Mouse (Mus musculus) hindbrain, embryonic 10.5 days (tissue): ENCODE results near the gene Tsc1. TPM values are rescaled to one million over a fixed set of nuclear protein-coding genes. Genes with fewer than 3 reads are reported as not detected.
A peak's percentile ranks its signal among the peaks of the same experiment; 100 is the strongest.

Experiments used
- DNase-seq: peaks from one replicate; pipeline ENCODE4 v3.0.0-alpha.2; 2017; ENCODE audit warnings: low spot score
- H3K27ac ChIP-seq: fragments of 300-500 bp; sonication (generic); 2 replicates; pipeline ENCODE4 v1.5.1; 2016; ENCODE audit warnings: mild to moderate bottlenecking, moderate library complexity
- H3K27me3 ChIP-seq: fragments of 300-500 bp; sonication (generic); 2 replicates; pipeline ENCODE4 v1.6.1; 2016; ENCODE audit warnings: mild to moderate bottlenecking; ENCODE audit not compliant: poor library complexity, insufficient read depth, severe bottlenecking
- H3K36me3 ChIP-seq: fragments of 300-500 bp; sonication (generic); 2 replicates; pipeline ENCODE4 v1.6.1; 2016; ENCODE audit warnings: mild to moderate bottlenecking, moderate library complexity
- H3K4me1 ChIP-seq: fragments of 300-500 bp; sonication (generic); replicated peaks from 2 replicates; pipeline ENCODE4 v1.6.1; 2016; ENCODE audit warnings: mild to moderate bottlenecking
- H3K4me3 ChIP-seq: fragments of 300-500 bp; sonication (generic); 2 replicates; pipeline ENCODE4 v1.5.1; 2016; ENCODE audit warnings: mild to moderate bottlenecking, moderate library complexity
- H3K9me3 ChIP-seq: fragments of 300-500 bp; sonication (generic); 2 replicates; pipeline ENCODE4 v1.6.1; 2016; ENCODE audit warnings: mild to moderate bottlenecking, moderate library complexity
- WGBS: fragments of 180-500 bp; shearing (Covaris S2); methylation state at CpG from one replicate; pipeline ENCODE4 v1.1.7; 2016; 5-methylcytosine and 5-hydroxymethylcytosine counted together
- polyA plus RNA-seq: library from polyadenylated mRNA; unstranded; fragments of >200 nt; fragmentation: Nextera tagmentation; extraction: Ambion mirVana; gene quantifications from 2 replicates; pipeline ENCODE4 v1.2.1, GENCODE M21; 2016

Tsc1 gene
- polyA plus RNA-seq, 1 experiment from 2014 or later: 23.8 TPM

- no peaks in the 10 kb centered on the region for H3K36me3 ChIP-seq
- H3K4me3 ChIP-seq: peak overlapping the region; percentile 37
- WGBS: 20% methylated on average over 9 of the region's 9 CpGs
- no peaks in the 10 kb centered on the region for H3K9me3 ChIP-seq
- peaks cover 6% of the 10 kb centered on the region; the same call in 1 of the 2 replicates for H3K27me3 ChIP-seq
- no peak for DNase-seq
- peak overlapping the region; percentile 56; the same call in 1 of the 2 replicates for H3K27ac ChIP-seq
- peaks cover 42% of the 10 kb centered on the region for H3K4me1 ChIP-seq
Observed at GRCm38 (mm10) chr2:28638352-28638751, 2.7 kb upstream of the Tsc1 start.

DNA sequence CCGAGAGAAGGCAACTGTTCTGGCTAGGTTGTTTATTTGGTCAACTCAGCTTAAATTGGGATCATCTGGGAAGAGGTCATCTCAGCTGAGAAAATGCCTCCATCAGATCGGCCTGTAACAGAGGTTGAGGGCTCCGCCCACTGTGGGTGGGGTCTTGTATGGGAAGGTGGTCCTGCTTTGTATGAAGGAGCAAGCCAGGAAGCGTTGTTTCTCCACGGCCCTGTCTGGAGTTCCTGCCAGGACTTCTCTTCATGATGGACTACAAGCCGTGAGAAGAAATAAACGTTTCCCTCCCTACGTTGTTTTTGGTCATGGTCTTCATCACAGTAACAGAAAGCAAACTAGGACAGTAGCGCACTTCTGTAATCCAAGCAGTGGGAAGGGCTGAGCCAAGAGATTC lies 2.1 kb upstream of the Tsc1 start:
- Histone ChIP-seq H3K27me3 (peaks cover 6% of the 10 kb centered on the region; the same call in 1 of the 2 replicates), H3K27ac (peak overlapping the region; percentile 56; the same call in 1 of the 2 replicates), H3K36me3 (no peaks in the 10 kb centered on the region), H3K4me3 (peak overlapping the region; percentile 37), H3K4me1 (peaks cover 42% of the 10 kb centered on the region), H3K9me3 (no peaks in the 10 kb centered on the region)
- peak; percentile 59 for DNase-seq
- WGBS: 7% methylated on average over 9 of the region's 9 CpGs

GRCm38 (mm10) chr2:28639794-28640193 lies 1.2 kb upstream of the Tsc1 start:
- 49% methylated on average over 7 of the region's 7 CpGs for WGBS
- H3K27ac ChIP-seq: 0 out of 2 replicates have a peak overlapping the region, but pooled peaks have one; percentile 99
- H3K27me3 ChIP-seq: peaks cover 6% of the 10 kb centered on the region; the same call in 1 of the 2 replicates
- H3K36me3 ChIP-seq: no peaks in the 10 kb centered on the region
- no peaks in the 10 kb centered on the region for H3K9me3 ChIP-seq
- DNase-seq: peak; percentile 35
- H3K4me1 ChIP-seq: peaks cover 42% of the 10 kb centered on the region
- H3K4me3 ChIP-seq: no peak overlapping the region

GRCm38 (mm10) chr2:28641435-28641941 lies 460 bp downstream of the Tsc1 start:
- no peaks in the 10 kb centered on the region for H3K9me3 ChIP-seq
- peak overlapping the region; percentile 99 for H3K27ac ChIP-seq
- WGBS: under 1% methylated on average over 43 of the region's 43 CpGs
- peaks cover 42% of the 10 kb centered on the region for H3K4me1 ChIP-seq
- no peak for DNase-seq
- H3K36me3 ChIP-seq: no peaks in the 10 kb centered on the region
- peaks cover 6% of the 10 kb centered on the region; the same call in 1 of the 2 replicates for H3K27me3 ChIP-seq
- peak overlapping the region; percentile 100 for H3K4me3 ChIP-seq

DNA sequence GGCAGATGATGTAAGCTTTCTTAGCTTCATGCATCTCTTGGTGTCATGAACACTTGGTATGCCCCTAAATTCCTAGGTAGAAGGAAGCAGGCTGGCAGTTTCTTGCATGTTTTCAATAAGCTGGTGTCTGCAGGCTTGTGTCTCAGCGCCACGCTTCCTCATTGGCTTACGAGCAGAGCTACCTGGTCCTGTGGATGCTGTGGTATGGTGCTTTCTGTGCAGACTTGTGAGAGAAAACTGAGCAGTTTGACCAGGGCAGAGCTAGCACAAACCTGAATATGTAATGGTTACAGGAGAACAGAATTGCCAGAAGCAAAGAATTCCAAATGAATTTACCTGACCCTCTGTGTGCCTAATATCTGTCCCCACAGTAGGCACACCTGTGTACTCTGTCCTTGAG lies 2.1 kb downstream of the Tsc1 start:
- no peak overlapping the region for H3K27ac ChIP-seq

GRCm38 (mm10) chr2:28650526-28650925 lies 9.5 kb downstream of the Tsc1 start:
- H3K4me3 ChIP-seq: no peak overlapping the region
- no peak for DNase-seq
- no peaks in the 10 kb centered on the region for H3K9me3 ChIP-seq
- no peaks in the 10 kb centered on the region for H3K4me1 ChIP-seq
- H3K36me3 ChIP-seq: peaks cover 11% of the 10 kb centered on the region
- H3K27ac ChIP-seq: no peak overlapping the region
- H3K27me3 ChIP-seq: no peaks in the 10 kb centered on the region

More for the DNA sequence above, 2.1 kb downstream of the Tsc1 start:
- Histone ChIP-seq H3K27me3 (peaks cover 5% of the 10 kb centered on the region; the same call in 1 of the 2 replicates), H3K36me3 (no peaks in the 10 kb centered on the region), H3K4me1 (peaks cover 37% of the 10 kb centered on the region), H3K4me3 (no peak overlapping the region), H3K9me3 (no peaks in the 10 kb centered on the region)
- 90% methylated on average over 3 of the region's 3 CpGs for WGBS
- no peak for DNase-seq

GRCm38 (mm10) chr2:28653351-28653750 lies 12.3 kb downstream of the Tsc1 start:
- no peak for DNase-seq
- 95% methylated on average over 7 of the region's 7 CpGs for WGBS
- Histone ChIP-seq H3K27me3 (no peaks in the 10 kb centered on the region), H3K9me3 (no peaks in the 10 kb centered on the region), H3K27ac (no peak overlapping the region), H3K4me1 (no peaks in the 10 kb centered on the region), H3K4me3 (no peak overlapping the region), H3K36me3 (peaks cover 27% of the 10 kb centered on the region)

- H3K9me3 ChIP-seq: no peaks in the 10 kb centered on the region
- H3K27me3 ChIP-seq: no peaks in the 10 kb centered on the region
- 66% methylated on average over 2 of the region's 2 CpGs for WGBS
- no peak overlapping the region for H3K27ac ChIP-seq
- DNase-seq: peak; percentile 15
- peaks cover 36% of the 10 kb centered on the region for H3K36me3 ChIP-seq
- no peaks in the 10 kb centered on the region for H3K4me1 ChIP-seq
- H3K4me3 ChIP-seq: no peak overlapping the region
Observed at GRCm38 (mm10) chr2:28654295-28654694, 13.3 kb downstream of the Tsc1 start.

DNA sequence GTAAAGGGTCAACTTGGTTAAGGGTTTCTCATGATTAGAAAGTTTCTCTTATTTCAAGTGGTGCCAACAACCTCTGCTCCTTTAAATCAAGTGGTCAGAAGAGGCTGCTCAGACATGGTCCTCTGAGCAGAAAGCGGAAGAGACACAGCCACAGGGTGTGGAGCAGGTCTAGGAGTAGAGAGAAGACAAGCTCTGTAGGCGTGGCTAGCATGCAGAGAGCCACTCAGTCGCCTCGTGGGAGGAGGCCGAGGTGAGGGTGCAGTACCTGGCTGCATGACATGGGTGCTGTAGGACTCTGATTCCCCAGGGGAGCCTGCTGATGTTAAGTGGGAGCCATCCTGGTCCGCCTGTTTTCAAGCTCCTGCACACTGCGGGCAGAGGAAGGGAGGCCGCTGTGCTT lies 15.2 kb downstream of the Tsc1 start:
- WGBS: 79% methylated on average over 8 of the region's 8 CpGs
- no peak overlapping the region for H3K27ac ChIP-seq
- no peaks in the 10 kb centered on the region for H3K27me3 ChIP-seq
- no peak overlapping the region for H3K4me3 ChIP-seq
- no peak for DNase-seq
- peaks cover 55% of the 10 kb centered on the region for H3K36me3 ChIP-seq
- H3K9me3 ChIP-seq: no peaks in the 10 kb centered on the region
- H3K4me1 ChIP-seq: no peaks in the 10 kb centered on the region

- no peak overlapping the region for H3K4me3 ChIP-seq
- H3K27ac ChIP-seq: no peak overlapping the region
- WGBS: 90% methylated on average over 3 of the region's 3 CpGs
- no peaks in the 10 kb centered on the region for H3K4me1 ChIP-seq
- H3K9me3 ChIP-seq: no peaks in the 10 kb centered on the region
- DNase-seq: no peak
- no peaks in the 10 kb centered on the region for H3K27me3 ChIP-seq
- peaks cover 98% of the 10 kb centered on the region for H3K36me3 ChIP-seq
Observed at GRCm38 (mm10) chr2:28662891-28663290, 21.9 kb downstream of the Tsc1 start.

DNA sequence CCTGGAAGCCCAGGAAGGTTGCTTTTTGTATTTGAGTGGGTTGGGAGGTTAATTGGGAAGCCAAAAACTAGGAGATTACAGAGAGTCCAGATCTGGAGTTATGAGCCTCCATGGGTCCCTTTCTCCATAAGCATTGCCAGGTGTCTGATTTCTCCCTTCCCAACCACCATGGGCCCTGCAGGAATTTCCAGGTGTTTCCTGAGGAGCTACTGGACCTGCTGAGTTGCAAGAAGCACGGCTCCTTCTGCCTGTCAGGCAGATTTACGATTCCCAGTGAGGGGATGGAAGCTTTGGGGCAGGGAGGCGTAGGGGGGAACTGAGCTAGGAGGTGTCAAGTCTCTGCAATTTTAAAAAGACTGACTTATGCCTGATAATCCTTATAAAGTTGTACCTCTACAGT lies 24.8 kb downstream of the Tsc1 start:
- Histone ChIP-seq H3K9me3 (no peaks in the 10 kb centered on the region), H3K4me1 (no peaks in the 10 kb centered on the region), H3K36me3 (peaks cover 97% of the 10 kb centered on the region), H3K27me3 (no peaks in the 10 kb centered on the region), H3K4me3 (no peak overlapping the region), H3K27ac (no peak overlapping the region)
- DNase-seq: no peak
- 90% methylated on average over 3 of the region's 3 CpGs for WGBS

DNA sequence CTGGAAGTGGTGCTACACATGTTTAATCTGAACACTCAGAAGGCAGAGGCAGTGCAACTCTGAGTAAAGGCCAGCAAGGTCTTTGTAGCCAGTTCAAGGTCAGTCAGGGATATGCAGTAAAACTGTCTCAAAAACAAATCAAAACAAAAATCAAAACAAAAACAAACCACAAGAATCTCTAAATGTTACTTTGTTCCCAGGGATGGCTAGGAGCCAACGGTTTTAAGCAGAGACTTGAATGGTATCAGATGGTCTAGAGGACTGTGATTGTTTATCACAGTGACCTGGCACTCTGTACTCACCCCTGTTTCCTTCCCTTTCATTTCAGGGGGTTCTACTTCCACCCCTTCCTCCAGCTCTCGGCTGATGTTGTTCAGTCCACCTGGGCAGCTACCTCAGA lies 30.4 kb downstream of the Tsc1 start:
- WGBS: 94% methylated on average over 2 of the region's 2 CpGs
- H3K4me3 ChIP-seq: no peak overlapping the region

DNA sequence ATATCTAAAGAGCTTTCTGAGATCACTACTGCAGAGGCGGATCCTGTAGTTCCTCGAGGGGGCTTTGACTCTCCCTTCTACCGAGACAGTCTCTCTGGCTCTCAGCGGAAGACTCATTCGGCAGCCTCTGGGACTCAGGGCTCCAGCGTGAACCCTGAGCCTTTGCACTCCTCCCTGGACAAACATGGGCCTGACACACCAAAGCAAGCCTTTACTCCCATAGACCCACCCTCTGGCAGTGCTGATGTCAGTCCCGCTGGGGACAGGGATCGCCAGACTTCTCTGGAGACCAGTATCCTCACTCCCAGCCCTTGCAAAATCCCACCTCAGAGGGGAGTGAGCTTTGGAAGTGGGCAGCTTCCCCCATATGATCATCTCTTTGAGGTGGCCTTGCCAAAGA lies 35.0 kb downstream of the Tsc1 start:
- no peak overlapping the region for H3K4me3 ChIP-seq
- no peak for DNase-seq
- H3K36me3 ChIP-seq: peaks cover 99% of the 10 kb centered on the region
- H3K4me1 ChIP-seq: no peaks in the 10 kb centered on the region
- WGBS: 93% methylated on average over 8 of the region's 8 CpGs
- H3K27me3 ChIP-seq: no peaks in the 10 kb centered on the region
- no peak overlapping the region for H3K27ac ChIP-seq
- no peaks in the 10 kb centered on the region for H3K9me3 ChIP-seq

More for the DNA sequence above, 30.4 kb downstream of the Tsc1 start:
- Histone ChIP-seq H3K4me1 (no peaks in the 10 kb centered on the region), H3K27me3 (no peaks in the 10 kb centered on the region), H3K36me3 (peaks cover 98% of the 10 kb centered on the region), H3K27ac (no peak overlapping the region), H3K9me3 (no peaks in the 10 kb centered on the region)
- DNase-seq: no peak

- 45% methylated on average over 4 of the region's 4 CpGs for WGBS
- no peaks in the 10 kb centered on the region for H3K4me1 ChIP-seq
- H3K27me3 ChIP-seq: no peaks in the 10 kb centered on the region
- peak; percentile 12 for DNase-seq
- no peak overlapping the region for H3K27ac ChIP-seq
- peaks cover 99% of the 10 kb centered on the region for H3K36me3 ChIP-seq
- H3K4me3 ChIP-seq: no peak overlapping the region
- H3K9me3 ChIP-seq: no peaks in the 10 kb centered on the region
Observed at GRCm38 (mm10) chr2:28680710-28681109, 39.7 kb downstream of the Tsc1 start.
